Mouse (Mus musculus) hindbrain, embryonic 12.5 days (tissue): ENCODE results near the gene Phldb2. TPM values are rescaled to one million over a fixed set of nuclear protein-coding genes. Genes with fewer than 3 reads are reported as not detected.
A peak's percentile ranks its signal among the peaks of the same experiment; 100 is the strongest.

ENCODE experiments used
- ATAC-seq: fragments of 200-750 bp; cut with Nextera tagmentation; 2 replicates; pipeline ENCODE4 v1.8.0; 2017; ENCODE audit warnings: moderate TSS enrichment; ENCODE audit not compliant: low FRiP score
- H3K27ac ChIP-seq: fragments of 300-500 bp; sonication (generic); 2 replicates; pipeline ENCODE4 v1.5.1; 2016; ENCODE audit warnings: mild to moderate bottlenecking
- H3K27me3 ChIP-seq: fragments of 300-500 bp; sonication (generic); 2 replicates; pipeline ENCODE4 v1.6.1; 2016; ENCODE audit warnings: mild to moderate bottlenecking
- H3K36me3 ChIP-seq: fragments of 300-500 bp; sonication (generic); 2 replicates; pipeline ENCODE4 v1.6.1; 2016; ENCODE audit warnings: mild to moderate bottlenecking
- H3K4me1 ChIP-seq: fragments of 300-500 bp; sonication (generic); 2 replicates; pipeline ENCODE4 v1.6.1; 2016
- H3K4me2 ChIP-seq: fragments of 300-500 bp; sonication (generic); replicated peaks from 2 replicates; pipeline ENCODE4 v1.6.1; 2016; ENCODE audit warnings: mild to moderate bottlenecking
- H3K4me3 ChIP-seq: fragments of 300-500 bp; sonication (generic); 2 replicates; pipeline ENCODE4 v1.5.1; 2016; ENCODE audit warnings: mild to moderate bottlenecking
- H3K9ac ChIP-seq: fragments of 300-500 bp; sonication (generic); 2 replicates; pipeline ENCODE4 v1.6.1; 2016; ENCODE audit warnings: mild to moderate bottlenecking, moderate library complexity
- H3K9me3 ChIP-seq: fragments of 300-500 bp; sonication (generic); replicated peaks from 2 replicates; pipeline ENCODE4 v1.6.1; 2016; ENCODE audit warnings: mild to moderate bottlenecking
- WGBS: fragments of 180-500 bp; shearing (Covaris S2); methylation state at CpG from one replicate; pipeline ENCODE4 v1.1.7; 2016; 5-methylcytosine and 5-hydroxymethylcytosine counted together
- polyA plus RNA-seq: library from polyadenylated mRNA; unstranded; fragments of >200 nt; fragmentation: Nextera tagmentation; extraction: Ambion mirVana; gene quantifications from 2 replicates; pipeline ENCODE4 v1.2.1, GENCODE M21; 2016

Gene Phldb2
- polyA plus RNA-seq, 1 experiment from 2014 or later, result 34.5 TPM

GRCm38 (mm10) chr16:45765102-45765501 lies 188.3 kb downstream of the Phldb2 start:
- 95% methylated on average over 3 of the region's 3 CpGs for whole genome bisulfite sequencing
- no peak for ATAC-seq

GRCm38 (mm10) chr16:45762859-45763505 lies 190.4 kb downstream of the Phldb2 start:
- 85% methylated on average over 13 of the region's 13 CpGs for WGBS
- Histone ChIP-seq H3K27me3 (no peaks in the 10 kb centered on the region), H3K9ac (no peak overlapping the region), H3K4me3 (no peak overlapping the region), H3K27ac (no peak overlapping the region), H3K9me3 (no peaks in the 10 kb centered on the region), H3K4me1 (no peaks in the 10 kb centered on the region), H3K36me3 (peaks cover 5% of the 10 kb centered on the region; the same call in 1 of the 2 replicates), H3K4me2 (no peak overlapping the region)
- no peak for ATAC-seq

More at GRCm38 (mm10) chr16:45765102-45765501, 188.3 kb downstream of the Phldb2 start:
- Histone ChIP-seq H3K9ac (no peak overlapping the region), H3K9me3 (no peaks in the 10 kb centered on the region), H3K4me1 (no peaks in the 10 kb centered on the region), H3K4me3 (no peak overlapping the region), H3K27me3 (no peaks in the 10 kb centered on the region), H3K27ac (no peak overlapping the region), H3K4me2 (no peak overlapping the region), H3K36me3 (peaks cover 5% of the 10 kb centered on the region; the same call in 1 of the 2 replicates)

- Histone ChIP-seq H3K27ac (no peak overlapping the region), H3K4me1 (no peaks in the 10 kb centered on the region), H3K4me3 (no peak overlapping the region), H3K9me3 (no peaks in the 10 kb centered on the region), H3K27me3 (no peaks in the 10 kb centered on the region), H3K36me3 (peaks cover 5% of the 10 kb centered on the region; the same call in 1 of the 2 replicates), H3K4me2 (no peak overlapping the region), H3K9ac (no peak overlapping the region)
- WGBS, result 75% methylated on average over 1 of the region's 1 CpGs
- ATAC-seq, result no peak
Measured at GRCm38 (mm10) chr16:45761425-45761824, 192.0 kb downstream of the Phldb2 start.

GRCm38 (mm10) chr16:45758726-45759269 lies 194.6 kb downstream of the Phldb2 start:
- H3K27me3 ChIP-seq, result no peaks in the 10 kb centered on the region
- no peak overlapping the region for H3K4me2 ChIP-seq
- H3K9me3 ChIP-seq, result no peaks in the 10 kb centered on the region
- ATAC-seq, result no peak
- no peak overlapping the region for H3K9ac ChIP-seq
- H3K4me1 ChIP-seq, result no peaks in the 10 kb centered on the region
- 85% methylated on average over 9 of the region's 9 CpGs for WGBS
- no peak overlapping the region for H3K4me3 ChIP-seq
- no peak overlapping the region for H3K27ac ChIP-seq
- peaks cover 5% of the 10 kb centered on the region; the same call in 1 of the 2 replicates for H3K36me3 ChIP-seq

GRCm38 (mm10) chr16:45757421-45758078 lies 195.8 kb downstream of the Phldb2 start:
- H3K4me2 ChIP-seq, result no peak overlapping the region
- H3K4me3 ChIP-seq, result no peak overlapping the region
- H3K27me3 ChIP-seq, result no peaks in the 10 kb centered on the region
- 86% methylated on average over 12 of the region's 12 CpGs for WGBS
- no peak overlapping the region for H3K27ac ChIP-seq
- peaks cover 3% of the 10 kb centered on the region; the same call in 1 of the 2 replicates for H3K36me3 ChIP-seq
- H3K9me3 ChIP-seq, result no peaks in the 10 kb centered on the region
- peak; percentile 43; the same call in 1 of the 2 replicates for ATAC-seq
- no peak overlapping the region for H3K9ac ChIP-seq
- H3K4me1 ChIP-seq, result no peaks in the 10 kb centered on the region

GRCm38 (mm10) chr16:45756855-45757254 lies 196.5 kb downstream of the Phldb2 start:
- Histone ChIP-seq H3K36me3 (peaks cover under 1% of the 10 kb centered on the region; the same call in 1 of the 2 replicates), H3K27ac (no peak overlapping the region), H3K4me2 (no peak overlapping the region), H3K4me3 (no peak overlapping the region), H3K27me3 (no peaks in the 10 kb centered on the region), H3K9ac (no peak overlapping the region), H3K4me1 (no peaks in the 10 kb centered on the region), H3K9me3 (no peaks in the 10 kb centered on the region)
- peak; percentile 58; the same call in 1 of the 2 replicates for ATAC-seq
- 46% methylated on average over 9 of the region's 9 CpGs for WGBS

- H3K4me1 ChIP-seq, result peaks cover 13% of the 10 kb centered on the region
- H3K4me3 ChIP-seq, result 0 out of 2 replicates have a peak overlapping the region, but pooled peaks have one; percentile 80
- peak overlapping the region; percentile 92 for H3K27ac ChIP-seq
- H3K9me3 ChIP-seq, result no peaks in the 10 kb centered on the region
- peak overlapping the region; percentile 63; the same call in 1 of the 2 replicates for H3K4me2 ChIP-seq
- no peak overlapping the region for H3K9ac ChIP-seq
- no peak for ATAC-seq
- H3K27me3 ChIP-seq, result no peaks in the 10 kb centered on the region
- 73% methylated on average over 4 of the region's 4 CpGs for WGBS
- H3K36me3 ChIP-seq, result peaks cover 4% of the 10 kb centered on the region; the same call in 1 of the 2 replicates
Measured at GRCm38 (mm10) chr16:45743591-45744144, 209.7 kb downstream of the Phldb2 start.

GRCm38 (mm10) chr16:45742615-45743476 lies 210.6 kb downstream of the Phldb2 start, which contains the start of gene Abhd10:
Abhd10 (minus strand) TSS chr16:45742955.
- peaks cover 13% of the 10 kb centered on the region for H3K4me1 ChIP-seq
- peak within 1 kb of the TSS; percentile 91 for H3K9ac ChIP-seq
- peak within 1 kb of the TSS; percentile 92 for H3K27ac ChIP-seq
- no peaks in the 10 kb centered on the region for H3K27me3 ChIP-seq
- H3K9me3 ChIP-seq, result no peaks in the 10 kb centered on the region
- H3K36me3 ChIP-seq, result peaks cover 4% of the 10 kb centered on the region; the same call in 1 of the 2 replicates
- H3K4me3 ChIP-seq, result peak within 1 kb of the TSS; percentile 80
- H3K4me2 ChIP-seq, result peak within 1 kb of the TSS; percentile 63
- WGBS, result 1% methylated on average over 51 of the region's 51 CpGs
- peak; percentile 98 for ATAC-seq

- 92% methylated on average over 8 of the region's 8 CpGs for WGBS
- H3K4me1 ChIP-seq, result peaks cover 8% of the 10 kb centered on the region
- no peaks in the 10 kb centered on the region for H3K9me3 ChIP-seq
- no peaks in the 10 kb centered on the region for H3K27me3 ChIP-seq
- no peak for ATAC-seq
- H3K27ac ChIP-seq, result no peak overlapping the region
- H3K36me3 ChIP-seq, result peaks cover 40% of the 10 kb centered on the region
- no peak overlapping the region for H3K4me2 ChIP-seq
- no peak overlapping the region for H3K9ac ChIP-seq
- H3K4me3 ChIP-seq, result no peak overlapping the region
Measured at GRCm38 (mm10) chr16:45737880-45738279, 215.5 kb downstream of the Phldb2 start.

- H3K27ac ChIP-seq, result no peak overlapping the region
- no peak for ATAC-seq
- no peak overlapping the region for H3K9ac ChIP-seq
- no peak overlapping the region for H3K4me2 ChIP-seq
- no peaks in the 10 kb centered on the region for H3K27me3 ChIP-seq
- H3K4me1 ChIP-seq, result peaks cover 8% of the 10 kb centered on the region
- 90% methylated on average over 3 of the region's 3 CpGs for WGBS
- H3K9me3 ChIP-seq, result no peaks in the 10 kb centered on the region
- peaks cover 51% of the 10 kb centered on the region for H3K36me3 ChIP-seq
- H3K4me3 ChIP-seq, result no peak overlapping the region
Measured at GRCm38 (mm10) chr16:45736724-45737123, 216.7 kb downstream of the Phldb2 start.

- Histone ChIP-seq H3K27me3 (no peaks in the 10 kb centered on the region), H3K9ac (no peak overlapping the region), H3K36me3 (peaks cover 47% of the 10 kb centered on the region), H3K4me3 (no peak overlapping the region), H3K27ac (no peak overlapping the region), H3K4me2 (no peak overlapping the region), H3K9me3 (no peaks in the 10 kb centered on the region), H3K4me1 (peaks cover 11% of the 10 kb centered on the region; the same call in 1 of the 2 replicates)
- ATAC-seq, result no peak
- 88% methylated on average over 5 of the region's 5 CpGs for WGBS
Measured at GRCm38 (mm10) chr16:45729163-45729562, 224.2 kb downstream of the Phldb2 start.
